Mouse (Mus musculus) intestine, embryonic 16.5 days (tissue): ENCODE results near the gene Ehmt2. TPM values are rescaled to one million over a fixed set of nuclear protein-coding genes. Genes with fewer than 3 reads are reported as not detected.

ENCODE experiments used
- ATAC-seq: fragments of 200-750 bp; cut with Nextera tagmentation; 2 replicates; pipeline ENCODE4 v1.8.0; 2017; ENCODE audit warnings: moderate TSS enrichment, moderate library complexity
- H3K27ac ChIP-seq: fragments of 300-500 bp; sonication (generic); 2 replicates; pipeline ENCODE4 v1.5.1; 2014; ENCODE audit warnings: mild to moderate bottlenecking, low read length
- H3K27me3 ChIP-seq: fragments of 300-500 bp; sonication (generic); replicated peaks from 2 replicates; pipeline ENCODE4 v1.6.1; 2014; ENCODE audit warnings: low read length, control low read depth, mixed read lengths; ENCODE audit not compliant: control insufficient read depth, insufficient read depth
- H3K36me3 ChIP-seq: fragments of 300-500 bp; sonication (generic); 2 replicates; pipeline ENCODE4 v1.6.1; 2014; ENCODE audit warnings: low read length, control low read depth; ENCODE audit not compliant: control insufficient read depth, insufficient read depth
- H3K4me1 ChIP-seq: fragments of 300-500 bp; sonication (generic); 2 replicates; pipeline ENCODE4 v1.6.1; 2014; ENCODE audit warnings: low read length, control low read depth, mixed read lengths; ENCODE audit not compliant: control insufficient read depth, insufficient read depth
- H3K4me2 ChIP-seq: fragments of 300-500 bp; sonication (generic); 2 replicates; pipeline ENCODE4 v1.6.1; 2014; ENCODE audit warnings: low read depth, low read length, control low read depth
- H3K4me3 ChIP-seq: fragments of 300-500 bp; sonication (generic); 2 replicates; pipeline ENCODE4 v1.5.1; 2014; ENCODE audit warnings: mild to moderate bottlenecking, low read length
- H3K9ac ChIP-seq: fragments of 300-500 bp; sonication (generic); 2 replicates; pipeline ENCODE4 v1.6.1; 2014; ENCODE audit warnings: low read depth, low read length
- H3K9me3 ChIP-seq: fragments of 300-500 bp; sonication (generic); 2 replicates; pipeline ENCODE4 v1.6.1; 2016; ENCODE audit warnings: low read length, control low read depth; ENCODE audit not compliant: control insufficient read depth
- WGBS: fragments of 180-500 bp; shearing (Covaris S2); extraction: QIAGEN DNeasy Blood & Tissue Kit; methylation state at CpG from one replicate; pipeline ENCODE4 v1.1.7; 2014; 5-methylcytosine and 5-hydroxymethylcytosine counted together
- polyA plus RNA-seq: library from polyadenylated mRNA; unstranded; fragments of >200 nt; fragmentation: Nextera tagmentation; extraction: Ambion mirVana; gene quantifications from 2 replicates; pipeline ENCODE4 v1.2.1, GENCODE M21; 2015

The Ehmt2 gene
- polyA plus RNA-seq, 1 experiment from 2014 or later = 61.9 TPM

- peak within 1 kb of the TSS; percentile 78 for H3K27ac ChIP-seq
- no peaks in the 10 kb centered on the region for H3K27me3 ChIP-seq
- H3K4me1 ChIP-seq = peaks cover 18% of the 10 kb centered on the region
- peak within 1 kb of the TSS; percentile 83 for H3K4me3 ChIP-seq
- 0% methylated on average over 38 of the region's 38 CpGs for WGBS
- peaks cover 13% of the 10 kb centered on the region for H3K36me3 ChIP-seq
- peak; percentile 97 for ATAC-seq
- H3K4me2 ChIP-seq = peak within 1 kb of the TSS; percentile 89
- H3K9ac ChIP-seq = peak within 1 kb of the TSS; percentile 89
- H3K9me3 ChIP-seq = no peaks in the 10 kb centered on the region
Measured at GRCm38 (mm10) chr17:34931061-34931734, 32.9 kb downstream of the Ehmt2 start, which contains the start of gene Neu1. Gene Neu1, plus strand, starts transcription at chr17:34931253.

- Histone ChIP-seq H3K4me3 (peak overlapping the region; percentile 83), H3K9me3 (no peaks in the 10 kb centered on the region), H3K36me3 (peaks cover 13% of the 10 kb centered on the region), H3K9ac (peak overlapping the region; percentile 89), H3K27ac (peak overlapping the region; percentile 78), H3K4me2 (peak overlapping the region; percentile 89), H3K4me1 (peaks cover 18% of the 10 kb centered on the region), H3K27me3 (no peaks in the 10 kb centered on the region)
- WGBS = 8% methylated on average over 14 of the region's 14 CpGs
- ATAC-seq = peak; percentile 24
Measured at GRCm38 (mm10) chr17:34931735-34932098, 33.4 kb downstream of the Ehmt2 start.

- no peak for ATAC-seq
- peak overlapping the region; percentile 89 for H3K9ac ChIP-seq
- H3K4me2 ChIP-seq = peak overlapping the region; percentile 89
- WGBS = 61% methylated on average over 8 of the region's 8 CpGs
- no peaks in the 10 kb centered on the region for H3K27me3 ChIP-seq
- H3K9me3 ChIP-seq = no peaks in the 10 kb centered on the region
- peaks cover 18% of the 10 kb centered on the region for H3K4me1 ChIP-seq
- H3K27ac ChIP-seq = peak overlapping the region; percentile 78; the same call in 1 of the 2 replicates
- H3K4me3 ChIP-seq = peak overlapping the region; percentile 83
- peaks cover 13% of the 10 kb centered on the region for H3K36me3 ChIP-seq
Measured at GRCm38 (mm10) chr17:34932287-34932686, 34.0 kb downstream of the Ehmt2 start.

DNA sequence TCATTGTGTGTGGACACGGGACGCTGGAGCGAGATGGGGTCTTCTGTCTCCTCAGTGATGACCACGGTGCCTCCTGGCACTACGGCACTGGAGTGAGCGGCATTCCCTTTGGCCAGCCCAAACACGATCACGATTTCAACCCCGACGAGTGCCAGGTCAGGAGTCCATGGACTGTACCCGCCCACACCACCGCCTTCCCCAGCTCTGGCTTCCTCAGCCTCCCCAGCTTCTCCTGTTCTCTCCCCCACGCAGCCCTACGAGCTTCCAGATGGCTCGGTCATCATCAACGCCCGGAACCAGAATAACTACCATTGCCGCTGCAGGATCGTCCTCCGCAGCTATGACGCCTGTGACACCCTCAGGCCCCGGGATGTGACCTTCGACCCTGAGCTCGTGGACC lies 35.8 kb downstream of the Ehmt2 start:
- WGBS = 74% methylated on average over 24 of the region's 24 CpGs
- Histone ChIP-seq H3K27me3 (no peaks in the 10 kb centered on the region), H3K4me3 (peak overlapping the region; percentile 15; the same call in 1 of the 2 replicates), H3K9me3 (no peaks in the 10 kb centered on the region), H3K27ac (0 out of 2 replicates have a peak overlapping the region, but pooled peaks have one; percentile 33), H3K4me1 (peaks cover 18% of the 10 kb centered on the region), H3K36me3 (peaks cover 13% of the 10 kb centered on the region), H3K4me2 (peak overlapping the region; percentile 42), H3K9ac (peak overlapping the region; percentile 53)
- ATAC-seq = no peak

DNA sequence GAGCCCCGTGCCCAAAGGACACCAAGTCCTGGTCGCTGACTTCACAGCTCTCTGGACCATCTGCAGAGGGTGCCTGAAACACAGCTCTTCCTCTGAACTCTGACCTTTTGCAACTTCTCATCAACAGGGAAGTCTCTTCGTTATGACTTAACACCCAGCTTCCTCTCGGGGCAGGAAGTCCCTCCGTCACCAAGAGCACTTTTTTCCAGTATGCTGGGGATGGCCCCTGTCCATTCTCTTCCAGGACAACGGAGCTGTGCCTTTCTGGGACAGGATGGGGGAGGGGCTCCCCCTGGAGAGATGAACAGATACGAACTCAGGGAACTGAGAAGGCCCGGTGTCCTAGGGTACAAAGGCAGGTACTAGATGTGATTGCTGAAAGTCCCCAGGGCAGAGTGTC lies 36.6 kb downstream of the Ehmt2 start:
- Histone ChIP-seq H3K36me3 (peaks cover 13% of the 10 kb centered on the region), H3K9ac (peak overlapping the region; percentile 53), H3K9me3 (no peaks in the 10 kb centered on the region), H3K27me3 (no peaks in the 10 kb centered on the region), H3K4me2 (peak overlapping the region; percentile 42), H3K27ac (no peak overlapping the region), H3K4me1 (peaks cover 18% of the 10 kb centered on the region), H3K4me3 (peak overlapping the region; percentile 15; the same call in 1 of the 2 replicates)
- 48% methylated on average over 8 of the region's 8 CpGs for WGBS
- no peak for ATAC-seq

DNA sequence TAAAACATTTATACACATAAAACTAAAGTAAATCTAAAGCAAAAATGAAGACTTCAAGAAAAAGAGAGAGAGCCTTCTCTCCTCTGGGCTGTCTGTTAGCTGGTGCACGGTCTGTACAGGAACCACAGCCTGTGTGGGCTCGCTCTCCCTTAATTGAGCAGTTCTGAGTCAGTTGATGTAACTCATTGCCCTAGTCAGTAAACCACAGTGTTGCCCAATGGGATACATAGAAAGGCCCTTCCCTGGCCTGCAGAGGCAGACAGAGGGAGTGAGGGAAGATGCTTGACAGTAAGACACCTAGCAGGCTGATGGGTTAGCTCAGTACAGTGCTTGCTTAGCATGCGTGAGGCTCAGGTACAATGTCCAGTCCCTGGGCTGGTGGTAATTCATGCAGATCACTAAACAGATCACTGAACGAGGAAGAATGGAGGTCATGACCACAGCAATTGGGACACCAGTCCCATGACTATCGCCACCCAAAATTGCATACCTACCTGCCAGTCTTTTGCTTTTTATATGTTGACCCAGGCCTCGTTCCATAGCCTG lies 39.8 kb downstream of the Ehmt2 start:
- Histone ChIP-seq H3K4me3 (no peak overlapping the region), H3K36me3 (peaks cover 9% of the 10 kb centered on the region), H3K4me2 (no peak overlapping the region), H3K27ac (no peak overlapping the region; the same call in 1 of the 2 replicates), H3K27me3 (no peaks in the 10 kb centered on the region), H3K9me3 (no peaks in the 10 kb centered on the region), H3K4me1 (peaks cover 14% of the 10 kb centered on the region), H3K9ac (no peak overlapping the region)
- ATAC-seq = peak; percentile 27; the same call in 1 of the 2 replicates
- 81% methylated on average over 6 of the region's 6 CpGs for WGBS

DNA sequence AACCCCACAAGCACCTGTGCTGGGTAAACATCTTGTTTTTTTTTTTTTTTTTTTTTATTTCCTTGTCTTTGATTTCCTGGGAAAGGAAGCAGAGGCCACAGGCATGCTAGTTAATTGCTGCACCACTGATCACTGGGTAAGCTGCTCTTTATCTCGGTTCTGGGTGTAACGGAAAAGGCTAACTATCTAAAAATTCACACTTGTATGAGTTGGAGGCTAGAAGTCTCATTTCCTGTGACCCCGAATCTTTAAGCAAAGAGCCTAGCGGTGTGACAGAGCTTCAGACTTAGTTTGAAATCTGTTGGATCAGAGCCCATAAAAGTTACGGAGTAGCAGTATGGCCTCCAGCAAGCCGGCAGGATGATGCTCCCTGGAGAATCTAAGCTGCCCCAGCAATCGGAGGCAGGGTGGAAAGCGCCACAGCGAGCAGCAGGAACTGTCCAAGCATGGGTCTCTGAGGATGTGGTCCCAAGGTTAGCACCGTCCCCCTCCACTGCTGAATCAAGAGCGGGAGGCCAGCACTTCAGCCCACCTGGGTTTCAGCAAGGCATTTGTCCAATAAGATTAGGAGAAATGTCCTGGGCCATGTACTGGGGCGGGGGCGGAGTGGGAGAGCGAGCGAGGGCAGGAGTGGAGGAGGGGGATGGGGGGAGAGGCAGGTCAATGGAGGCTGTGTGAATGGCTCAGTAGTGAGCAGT lies 43.2 kb downstream of the Ehmt2 start:
- Histone ChIP-seq H3K27me3 (no peaks in the 10 kb centered on the region), H3K4me3 (peak overlapping the region; percentile 33), H3K27ac (peak overlapping the region; percentile 46), H3K36me3 (no peaks in the 10 kb centered on the region), H3K9me3 (no peaks in the 10 kb centered on the region), H3K4me2 (peak overlapping the region; percentile 38), H3K9ac (peak overlapping the region; percentile 63), H3K4me1 (peaks cover 9% of the 10 kb centered on the region)
- 8% methylated on average over 15 of the region's 15 CpGs for WGBS
- ATAC-seq = no peak

DNA sequence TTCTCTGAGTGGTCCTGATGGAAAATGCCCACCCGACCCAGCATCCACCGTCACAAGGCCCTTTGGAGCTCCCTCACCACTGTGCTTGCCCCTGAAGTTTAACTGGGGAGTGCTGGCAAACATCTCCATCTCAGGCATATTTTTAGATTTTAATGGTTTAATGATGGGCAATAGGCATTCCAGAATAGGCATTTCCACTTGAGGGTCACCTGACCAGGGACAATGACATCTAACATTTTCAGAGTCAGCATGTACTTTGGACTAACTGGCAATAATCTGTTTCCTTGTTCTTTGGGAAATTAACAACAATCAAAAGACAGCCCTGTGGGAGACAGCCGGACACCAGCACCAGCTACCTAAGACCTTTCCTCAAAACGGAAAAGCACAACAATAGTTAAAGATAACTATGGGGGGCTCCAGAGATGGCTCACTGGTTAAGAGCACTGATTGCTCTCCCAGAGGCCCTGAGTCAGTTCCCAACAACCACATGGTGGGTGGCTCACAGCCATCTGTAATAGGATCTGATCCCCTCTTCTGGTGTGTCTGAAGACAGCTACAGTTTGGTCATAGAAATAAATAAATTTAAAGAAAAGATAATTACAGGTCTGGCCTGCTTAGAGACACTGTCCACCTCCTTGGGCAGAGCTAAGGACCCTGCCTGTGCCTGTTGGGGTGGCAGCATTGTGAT lies 45.0 kb downstream of the Ehmt2 start:
- peaks cover 9% of the 10 kb centered on the region for H3K4me1 ChIP-seq
- 0 out of 2 replicates have a peak overlapping the region, but pooled peaks have one; percentile 44 for H3K9ac ChIP-seq
- no peaks in the 10 kb centered on the region for H3K27me3 ChIP-seq
- H3K4me3 ChIP-seq = no peak overlapping the region
- 61% methylated on average over 4 of the region's 4 CpGs for WGBS
- peak; percentile 66 for ATAC-seq
- H3K4me2 ChIP-seq = 0 out of 2 replicates have a peak overlapping the region, but pooled peaks have one; percentile 7
- H3K27ac ChIP-seq = peak overlapping the region; percentile 88
- H3K36me3 ChIP-seq = no peaks in the 10 kb centered on the region
- no peaks in the 10 kb centered on the region for H3K9me3 ChIP-seq

DNA sequence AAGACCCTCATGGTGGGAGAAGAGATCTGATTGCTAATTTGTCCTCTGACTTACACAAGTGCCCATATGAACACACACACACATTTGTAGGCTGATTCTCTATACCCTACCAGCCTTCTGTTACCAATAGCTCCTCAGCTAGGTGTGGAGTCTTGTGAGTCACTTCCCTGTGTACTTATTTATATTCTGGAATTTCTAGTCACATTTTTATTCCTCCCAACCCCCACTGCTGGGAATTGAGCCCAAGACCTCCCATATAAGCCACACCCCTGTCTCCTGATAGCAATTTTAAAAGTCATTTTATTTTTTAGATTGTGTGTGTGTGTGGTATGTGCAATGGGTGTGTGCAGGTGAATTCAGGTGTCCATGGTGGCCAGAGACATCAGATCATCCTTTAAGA lies 46.1 kb downstream of the Ehmt2 start:
- Histone ChIP-seq H3K27me3 (no peaks in the 10 kb centered on the region), H3K9ac (no peak overlapping the region), H3K4me3 (no peak overlapping the region), H3K9me3 (no peaks in the 10 kb centered on the region), H3K4me1 (peaks cover 9% of the 10 kb centered on the region), H3K27ac (peak overlapping the region; percentile 88), H3K4me2 (no peak overlapping the region), H3K36me3 (no peaks in the 10 kb centered on the region)
- 0 out of 2 replicates have a peak, but pooled peaks have one; percentile 6 for ATAC-seq
